Mouse (Mus musculus): ENCODE measurements around the gene Atp11a. TPM values are rescaled to one million over a fixed set of nuclear protein-coding genes. Genes with fewer than 3 reads are reported as not detected.

The Atp11a gene
- polyA plus RNA-seq, 1 experiment from 2014 or later, result 23.3 TPM

DNA sequence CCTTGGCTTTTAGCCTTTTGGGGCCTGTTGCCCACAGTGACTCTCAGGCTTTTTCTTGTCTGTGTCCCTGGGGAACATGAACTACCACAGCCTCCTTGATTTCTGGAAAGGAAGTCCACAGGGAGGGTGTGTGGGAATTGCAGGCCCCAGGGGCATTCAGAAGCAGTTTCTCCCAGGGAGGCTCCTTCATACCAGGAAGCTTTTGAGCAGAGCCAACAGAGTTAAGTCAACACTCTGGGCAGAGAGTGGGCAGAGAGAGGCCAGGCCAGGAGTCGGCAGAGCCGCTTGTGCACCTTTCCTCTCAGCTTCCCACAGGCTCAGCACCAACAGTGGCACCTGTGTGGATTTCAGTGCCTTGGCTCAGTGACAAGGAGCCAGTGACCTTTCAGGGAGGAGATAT is 51.2 kb downstream of the Atp11a start:
- Histone ChIP-seq H3K4me1 (replicated peaks; ENCODE audit: control insufficient read depth, insufficient read depth, low read length) (0 out of 2 replicates have a peak, but pooled peaks cover 5% of the 10 kb centered on the region), H3K4me2 (replicated peaks; ENCODE audit: low read depth) (no peak overlapping the region), H3K27ac (ENCODE audit: low read depth, low read length) (no peak overlapping the region), H3K9me3 (ENCODE audit: control insufficient read depth) (no peaks in the 10 kb centered on the region), H3K9ac (ENCODE audit: low read depth, low read length) (no peak overlapping the region), H3K36me3 (ENCODE audit: control insufficient read depth, insufficient read depth) (peaks cover 24% of the 10 kb centered on the region), H3K4me3 (ENCODE audit: low read depth, low read length) (no peak overlapping the region), H3K27me3 (replicated peaks; ENCODE audit: control insufficient read depth, insufficient read depth, low read length) (no peaks in the 10 kb centered on the region)
- no peak for ATAC-seq
- 55% methylated on average over 2 of the region's 2 CpGs for WGBS
- no peak for TF ChIP-seq CTCF (IDR thresholded peaks at IDR 0.05; ENCODE audit: low read depth)

DNA sequence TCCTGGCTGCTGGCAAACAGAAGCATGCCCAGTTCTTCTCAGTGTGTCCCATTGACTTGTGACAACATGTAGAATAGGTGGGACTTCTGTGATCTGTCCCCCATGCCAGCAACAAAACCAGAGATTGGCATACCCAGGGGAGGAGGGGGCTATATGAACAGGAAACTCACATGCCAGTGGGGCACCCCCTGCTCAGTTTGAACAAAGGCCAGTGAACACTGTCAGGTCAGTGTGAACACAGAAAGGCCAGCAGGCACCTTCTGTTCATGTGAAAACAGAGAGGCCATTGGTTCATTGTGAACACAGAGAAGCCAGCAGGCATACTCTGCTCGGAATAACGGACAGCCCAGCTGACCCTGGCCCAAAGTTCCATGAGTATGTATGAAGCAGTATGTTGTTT is 52.7 kb downstream of the Atp11a start:
- 94% methylated on average over 2 of the region's 2 CpGs for WGBS
- TF ChIP-seq CTCF (IDR thresholded peaks at IDR 0.05; ENCODE audit: low read depth), result no peak
- Histone ChIP-seq H3K36me3 (ENCODE audit: control insufficient read depth, insufficient read depth) (peaks cover 24% of the 10 kb centered on the region), H3K4me2 (replicated peaks; ENCODE audit: low read depth) (no peak overlapping the region), H3K27ac (ENCODE audit: low read depth, low read length) (no peak overlapping the region), H3K4me3 (ENCODE audit: low read depth, low read length) (no peak overlapping the region), H3K9ac (ENCODE audit: low read depth, low read length) (no peak overlapping the region), H3K4me1 (replicated peaks; ENCODE audit: control insufficient read depth, insufficient read depth, low read length) (0 out of 2 replicates have a peak, but pooled peaks cover 5% of the 10 kb centered on the region), H3K27me3 (replicated peaks; ENCODE audit: control insufficient read depth, insufficient read depth, low read length) (no peaks in the 10 kb centered on the region), H3K9me3 (ENCODE audit: control insufficient read depth) (no peaks in the 10 kb centered on the region)
- no peak for ATAC-seq

DNA sequence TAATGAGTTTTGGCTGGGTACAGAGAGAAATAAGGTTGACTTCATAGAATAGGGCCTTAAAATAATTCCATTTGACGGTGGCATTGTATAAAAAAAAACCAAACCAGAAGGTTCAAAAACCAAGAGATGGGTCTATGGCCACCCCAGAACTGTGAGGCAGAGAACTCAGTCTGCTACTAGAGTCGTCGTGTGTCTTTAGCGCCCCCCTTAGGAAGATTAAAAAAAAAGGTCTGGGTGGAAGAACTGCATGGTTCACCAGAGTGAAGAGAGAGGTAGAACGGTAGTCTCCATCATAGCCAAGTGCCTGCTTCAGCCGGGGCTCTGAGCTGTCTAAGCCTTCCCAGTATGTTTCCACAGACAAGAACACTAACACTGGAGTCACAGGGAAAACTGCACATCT is 54.4 kb downstream of the Atp11a start:
- Histone ChIP-seq H3K9ac (ENCODE audit: low read depth, low read length) (no peak overlapping the region), H3K4me1 (replicated peaks; ENCODE audit: control insufficient read depth, insufficient read depth, low read length) (no peaks in the 10 kb centered on the region), H3K4me2 (replicated peaks; ENCODE audit: low read depth) (no peak overlapping the region), H3K9me3 (ENCODE audit: control insufficient read depth) (no peaks in the 10 kb centered on the region), H3K27me3 (replicated peaks; ENCODE audit: control insufficient read depth, insufficient read depth, low read length) (no peaks in the 10 kb centered on the region), H3K36me3 (ENCODE audit: control insufficient read depth, insufficient read depth) (peaks cover 24% of the 10 kb centered on the region), H3K4me3 (ENCODE audit: low read depth, low read length) (no peak overlapping the region), H3K27ac (ENCODE audit: low read depth, low read length) (no peak overlapping the region)
- ATAC-seq, result no peak
- peak; percentile 64 for TF ChIP-seq CTCF (IDR thresholded peaks at IDR 0.05; ENCODE audit: low read depth)
- WGBS, result 48% methylated on average over 6 of the region's 6 CpGs

DNA sequence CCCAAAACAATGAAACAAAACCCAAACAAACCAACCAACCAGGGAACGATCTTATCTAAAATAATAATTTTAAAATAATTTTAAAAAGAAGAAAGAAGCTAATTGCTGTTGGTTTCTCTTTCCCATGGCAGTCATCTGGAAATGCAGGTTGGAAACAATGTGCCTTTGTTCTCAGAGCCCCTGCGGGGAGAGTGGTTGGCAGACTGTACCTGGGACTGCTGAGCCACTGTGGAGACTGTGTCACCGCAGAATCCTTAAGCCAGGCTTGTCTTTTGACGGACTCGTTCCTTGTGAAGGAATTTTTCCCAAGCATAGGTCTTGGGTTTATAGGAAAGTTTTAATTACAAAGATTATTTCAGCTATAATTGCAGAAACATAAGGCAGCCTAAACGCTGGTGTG is 59.6 kb downstream of the Atp11a start:
- no peak overlapping the region for H3K4me2 ChIP-seq (replicated peaks; ENCODE audit: low read depth)
- TF ChIP-seq CTCF (IDR thresholded peaks at IDR 0.05; ENCODE audit: low read depth), result no peak
- no peaks in the 10 kb centered on the region for H3K4me1 ChIP-seq (replicated peaks; ENCODE audit: control insufficient read depth, insufficient read depth, low read length)
- WGBS, result 67% methylated on average over 6 of the region's 6 CpGs
- peaks cover 36% of the 10 kb centered on the region for H3K36me3 ChIP-seq (ENCODE audit: control insufficient read depth, insufficient read depth)
- no peak overlapping the region for H3K9ac ChIP-seq (ENCODE audit: low read depth, low read length)
- no peaks in the 10 kb centered on the region for H3K9me3 ChIP-seq (ENCODE audit: control insufficient read depth)
- ATAC-seq, result no peak
- no peaks in the 10 kb centered on the region for H3K27me3 ChIP-seq (replicated peaks; ENCODE audit: control insufficient read depth, insufficient read depth, low read length)
- H3K4me3 ChIP-seq (ENCODE audit: low read depth, low read length), result no peak overlapping the region
- H3K27ac ChIP-seq (ENCODE audit: low read depth, low read length), result no peak overlapping the region

DNA sequence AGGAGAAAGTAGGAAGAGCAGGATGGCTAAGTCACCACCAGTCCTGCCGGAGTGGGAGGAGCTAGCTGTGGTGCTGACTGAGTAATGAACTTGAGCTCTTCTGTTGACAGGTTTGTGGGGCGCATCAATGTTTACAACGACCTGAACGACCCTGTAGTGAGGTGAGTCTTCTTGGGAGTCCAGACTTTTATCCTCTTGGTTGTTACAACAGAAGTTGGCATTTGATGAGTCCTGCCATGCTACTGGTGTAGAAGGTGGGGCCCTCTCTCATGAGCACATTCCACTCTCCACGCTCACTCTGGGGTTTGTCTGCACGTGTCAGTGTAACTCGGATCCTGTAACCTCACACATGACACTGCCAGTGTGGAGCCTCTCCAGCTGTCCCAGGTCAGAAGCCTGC is 66.1 kb downstream of the Atp11a start:
- WGBS, result 70% methylated on average over 7 of the region's 7 CpGs
- no peak overlapping the region for H3K4me3 ChIP-seq (ENCODE audit: low read depth, low read length)
- no peak overlapping the region for H3K27ac ChIP-seq (ENCODE audit: low read depth, low read length)
- H3K9ac ChIP-seq (ENCODE audit: low read depth, low read length), result no peak overlapping the region
- no peak for TF ChIP-seq CTCF (IDR thresholded peaks at IDR 0.05; ENCODE audit: low read depth)
- no peaks in the 10 kb centered on the region for H3K27me3 ChIP-seq (replicated peaks; ENCODE audit: control insufficient read depth, insufficient read depth, low read length)
- H3K36me3 ChIP-seq (ENCODE audit: control insufficient read depth, insufficient read depth), result peaks cover 65% of the 10 kb centered on the region
- H3K4me2 ChIP-seq (replicated peaks; ENCODE audit: low read depth), result no peak overlapping the region
- no peak for ATAC-seq
- no peaks in the 10 kb centered on the region for H3K4me1 ChIP-seq (replicated peaks; ENCODE audit: control insufficient read depth, insufficient read depth, low read length)
- no peaks in the 10 kb centered on the region for H3K9me3 ChIP-seq (ENCODE audit: control insufficient read depth)

DNA sequence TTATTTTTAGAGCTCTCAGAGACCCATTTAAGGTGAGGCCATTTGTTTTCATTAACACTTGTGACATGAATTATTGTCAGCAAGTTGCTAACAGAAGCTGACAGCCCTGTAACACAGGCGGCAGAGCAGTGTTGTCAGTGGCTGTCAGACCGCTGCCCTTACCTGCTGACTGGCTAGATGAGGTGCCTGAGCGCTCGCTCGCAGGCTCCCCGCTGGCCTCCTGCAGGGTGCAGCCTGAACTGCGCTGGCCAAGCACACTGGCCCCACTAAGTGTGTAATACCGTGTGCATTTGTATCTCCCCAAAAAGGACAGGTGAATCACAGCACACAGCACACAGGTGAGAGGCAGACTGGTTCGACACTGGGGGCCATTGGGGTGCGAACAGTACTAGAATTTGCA is 67.7 kb downstream of the Atp11a start:
- Histone ChIP-seq H3K27ac (ENCODE audit: low read depth, low read length) (peak overlapping the region; percentile 52), H3K27me3 (replicated peaks; ENCODE audit: control insufficient read depth, insufficient read depth, low read length) (no peaks in the 10 kb centered on the region), H3K9ac (ENCODE audit: low read depth, low read length) (no peak overlapping the region), H3K36me3 (ENCODE audit: control insufficient read depth, insufficient read depth) (peaks cover 76% of the 10 kb centered on the region), H3K4me1 (replicated peaks; ENCODE audit: control insufficient read depth, insufficient read depth, low read length) (no peaks in the 10 kb centered on the region), H3K9me3 (ENCODE audit: control insufficient read depth) (no peaks in the 10 kb centered on the region), H3K4me2 (replicated peaks; ENCODE audit: low read depth) (no peak overlapping the region), H3K4me3 (ENCODE audit: low read depth, low read length) (no peak overlapping the region)
- WGBS, result 60% methylated on average over 10 of the region's 10 CpGs
- peak; percentile 57 for TF ChIP-seq CTCF (IDR thresholded peaks at IDR 0.05; ENCODE audit: low read depth)
- ATAC-seq, result peak; percentile 20; the same call in 1 of the 2 replicates

DNA sequence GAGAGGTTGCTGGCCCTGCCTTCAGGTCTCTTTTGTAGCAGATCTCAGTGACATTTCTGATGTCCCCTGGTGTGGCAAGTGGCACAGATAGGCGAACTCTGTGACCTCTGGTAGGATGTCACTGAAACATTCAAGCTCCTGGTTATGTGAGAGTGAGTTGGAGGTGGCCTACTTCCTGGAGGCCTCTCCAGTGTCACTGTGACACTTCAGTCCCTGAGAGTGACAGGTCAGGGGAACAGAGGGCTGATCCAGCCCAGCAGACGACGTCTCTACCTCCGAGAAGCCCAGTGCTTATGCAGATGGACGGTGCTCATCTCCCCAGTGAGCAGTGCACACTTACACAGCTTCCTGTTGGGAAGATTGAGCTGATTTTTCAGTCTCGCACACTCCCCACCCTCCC is 68.4 kb downstream of the Atp11a start:
- Histone ChIP-seq H3K36me3 (ENCODE audit: control insufficient read depth, insufficient read depth) (peaks cover 76% of the 10 kb centered on the region), H3K27me3 (replicated peaks; ENCODE audit: control insufficient read depth, insufficient read depth, low read length) (no peaks in the 10 kb centered on the region), H3K4me2 (replicated peaks; ENCODE audit: low read depth) (no peak overlapping the region), H3K9me3 (ENCODE audit: control insufficient read depth) (no peaks in the 10 kb centered on the region), H3K9ac (ENCODE audit: low read depth, low read length) (no peak overlapping the region), H3K27ac (ENCODE audit: low read depth, low read length) (peak overlapping the region; percentile 52), H3K4me1 (replicated peaks; ENCODE audit: control insufficient read depth, insufficient read depth, low read length) (no peaks in the 10 kb centered on the region), H3K4me3 (ENCODE audit: low read depth, low read length) (no peak overlapping the region)
- TF ChIP-seq CTCF (IDR thresholded peaks at IDR 0.05; ENCODE audit: low read depth), result no peak
- peak; percentile 66 for ATAC-seq
- WGBS, result 40% methylated on average over 6 of the region's 6 CpGs

Data from intestine, postnatal 0 days (tissue).